Mouse (Mus musculus): ENCODE data around the gene Vps13d. TPM values are rescaled to one million over a fixed set of nuclear protein-coding genes. Genes with fewer than 3 reads are reported as not detected.

Vps13d gene
- polyA plus RNA-seq, 1 experiment: 71.8 TPM

DNA sequence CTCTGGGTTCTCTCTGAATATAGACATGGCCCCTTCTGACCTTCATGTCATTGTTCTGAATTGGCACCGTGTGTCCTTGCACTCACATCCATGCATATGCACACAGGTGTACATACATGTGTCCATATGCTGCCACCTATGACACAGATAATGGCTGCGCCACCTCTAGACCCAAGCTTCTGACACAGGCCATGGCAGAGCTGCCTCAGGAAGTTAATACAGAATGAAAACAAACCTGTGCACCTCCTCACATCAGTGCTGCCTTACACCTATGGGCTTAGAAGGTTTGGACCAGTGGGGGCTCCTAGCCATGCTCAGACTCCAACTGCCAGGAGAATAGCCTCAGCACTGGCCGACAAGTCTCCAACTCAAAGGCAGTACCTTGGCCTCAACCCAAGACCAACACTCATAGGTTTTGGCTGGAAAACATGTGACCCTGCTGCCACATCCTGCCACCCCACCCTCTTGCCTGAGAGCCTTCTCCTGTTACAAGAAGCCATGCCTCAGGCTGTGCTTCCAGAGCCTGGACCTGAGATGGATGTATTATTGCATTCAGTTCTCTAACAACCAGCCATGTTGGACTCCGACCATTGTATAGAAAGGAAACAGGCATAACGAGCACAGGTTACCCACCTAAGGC is 34.8 kb upstream of the Vps13d start:
- 80% methylated on average over 5 of the region's 5 CpGs for WGBS
- H3K27ac ChIP-seq (ENCODE audit: insufficient read depth, low read depth, low read length): no peak overlapping the region
- H3K4me1 ChIP-seq (ENCODE audit: control insufficient read depth, insufficient read depth, low read length): no peaks in the 10 kb centered on the region
- no peak overlapping the region for H3K4me3 ChIP-seq (ENCODE audit: insufficient read depth, low read depth, low read length)
- TF ChIP-seq POLR2A (IDR thresholded peaks at IDR 0.05; ENCODE audit: insufficient read depth, low read depth, low read length) (no peak), CTCF (IDR thresholded peaks at IDR 0.05; ENCODE audit: insufficient read depth, low read depth, low read length) (no peak)

GRCm38 (mm10) chr4:145229051-145229450 is 34.2 kb upstream of the Vps13d start:
- no peaks in the 10 kb centered on the region for H3K4me1 ChIP-seq (ENCODE audit: control insufficient read depth, insufficient read depth, low read length)
- H3K27ac ChIP-seq (ENCODE audit: insufficient read depth, low read depth, low read length): no peak overlapping the region
- no peak overlapping the region for H3K4me3 ChIP-seq (ENCODE audit: insufficient read depth, low read depth, low read length)
- WGBS: 93% methylated on average over 6 of the region's 6 CpGs
- TF ChIP-seq CTCF (IDR thresholded peaks at IDR 0.05; ENCODE audit: insufficient read depth, low read depth, low read length): no peak
- TF ChIP-seq POLR2A (IDR thresholded peaks at IDR 0.05; ENCODE audit: insufficient read depth, low read depth, low read length): no peak

GRCm38 (mm10) chr4:145224613-145225012 is 29.8 kb upstream of the Vps13d start:
- no peak overlapping the region for H3K27ac ChIP-seq (ENCODE audit: insufficient read depth, low read depth, low read length)
- H3K4me3 ChIP-seq (ENCODE audit: insufficient read depth, low read depth, low read length): no peak overlapping the region
- TF ChIP-seq CTCF (IDR thresholded peaks at IDR 0.05; ENCODE audit: insufficient read depth, low read depth, low read length) (no peak), POLR2A (IDR thresholded peaks at IDR 0.05; ENCODE audit: insufficient read depth, low read depth, low read length) (no peak)
- peaks cover 8% of the 10 kb centered on the region for H3K4me1 ChIP-seq (ENCODE audit: control insufficient read depth, insufficient read depth, low read length)
- 95% methylated on average over 4 of the region's 4 CpGs for WGBS

GRCm38 (mm10) chr4:145222064-145222463 is 27.3 kb upstream of the Vps13d start:
- Histone ChIP-seq H3K4me1 (ENCODE audit: control insufficient read depth, insufficient read depth, low read length) (peaks cover 8% of the 10 kb centered on the region), H3K4me3 (ENCODE audit: insufficient read depth, low read depth, low read length) (no peak overlapping the region), H3K27ac (ENCODE audit: insufficient read depth, low read depth, low read length) (no peak overlapping the region)
- TF ChIP-seq CTCF (IDR thresholded peaks at IDR 0.05; ENCODE audit: insufficient read depth, low read depth, low read length): no peak
- no peak for TF ChIP-seq POLR2A (IDR thresholded peaks at IDR 0.05; ENCODE audit: insufficient read depth, low read depth, low read length)
- WGBS: 60% methylated on average over 8 of the region's 8 CpGs

- Histone ChIP-seq H3K4me3 (ENCODE audit: insufficient read depth, low read depth, low read length) (no peak overlapping the region), H3K27ac (ENCODE audit: insufficient read depth, low read depth, low read length) (no peak overlapping the region), H3K4me1 (ENCODE audit: control insufficient read depth, insufficient read depth, low read length) (peaks cover 8% of the 10 kb centered on the region)
- WGBS: 78% methylated on average over 2 of the region's 2 CpGs
- TF ChIP-seq CTCF (IDR thresholded peaks at IDR 0.05; ENCODE audit: insufficient read depth, low read depth, low read length): no peak
- TF ChIP-seq POLR2A (IDR thresholded peaks at IDR 0.05; ENCODE audit: insufficient read depth, low read depth, low read length): no peak
These were observed 26.6 kb upstream of the Vps13d start for GRCm38 (mm10) chr4:145221379-145221778.

DNA sequence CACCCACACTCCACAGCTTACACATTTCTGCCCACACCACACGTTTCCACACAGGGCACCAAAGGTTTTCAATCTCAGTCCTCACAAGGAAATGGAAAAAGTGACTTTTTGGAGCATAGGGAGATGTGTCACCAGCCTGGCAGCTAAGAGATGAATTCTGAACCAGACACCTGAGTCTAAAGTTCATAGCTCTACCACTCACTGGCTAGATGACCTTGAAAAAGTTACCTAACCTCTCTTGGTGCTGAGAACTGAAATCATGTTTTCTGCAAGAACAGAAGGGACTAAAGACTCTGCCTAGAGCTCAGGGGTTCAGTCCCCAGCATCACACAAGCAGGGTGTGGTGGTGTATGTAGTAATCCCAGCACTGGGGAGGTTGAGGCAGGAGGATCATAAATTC is 25.2 kb upstream of the Vps13d start:
- peaks cover 8% of the 10 kb centered on the region for H3K4me1 ChIP-seq (ENCODE audit: control insufficient read depth, insufficient read depth, low read length)
- H3K27ac ChIP-seq (ENCODE audit: insufficient read depth, low read depth, low read length): no peak overlapping the region
- TF ChIP-seq CTCF (IDR thresholded peaks at IDR 0.05; ENCODE audit: insufficient read depth, low read depth, low read length) (no peak), POLR2A (IDR thresholded peaks at IDR 0.05; ENCODE audit: insufficient read depth, low read depth, low read length) (no peak)
- H3K4me3 ChIP-seq (ENCODE audit: insufficient read depth, low read depth, low read length): no peak overlapping the region
- WGBS: 80% methylated on average over 1 of the region's 1 CpGs

- no peak for TF ChIP-seq CTCF (IDR thresholded peaks at IDR 0.05; ENCODE audit: insufficient read depth, low read depth, low read length)
- TF ChIP-seq POLR2A (IDR thresholded peaks at IDR 0.05; ENCODE audit: insufficient read depth, low read depth, low read length): no peak
- WGBS: 67% methylated on average over 15 of the region's 15 CpGs
- no peak overlapping the region for H3K4me3 ChIP-seq (ENCODE audit: insufficient read depth, low read depth, low read length)
- peaks cover 10% of the 10 kb centered on the region for H3K4me1 ChIP-seq (ENCODE audit: control insufficient read depth, insufficient read depth, low read length)
- no peak overlapping the region for H3K27ac ChIP-seq (ENCODE audit: insufficient read depth, low read depth, low read length)
These were observed 24.6 kb upstream of the Vps13d start for GRCm38 (mm10) chr4:145219240-145219985.

GRCm38 (mm10) chr4:145217837-145218236 is 23.0 kb upstream of the Vps13d start:
- TF ChIP-seq POLR2A (IDR thresholded peaks at IDR 0.05; ENCODE audit: insufficient read depth, low read depth, low read length) (no peak), CTCF (IDR thresholded peaks at IDR 0.05; ENCODE audit: insufficient read depth, low read depth, low read length) (no peak)
- Histone ChIP-seq H3K4me1 (ENCODE audit: control insufficient read depth, insufficient read depth, low read length) (peaks cover 10% of the 10 kb centered on the region), H3K4me3 (ENCODE audit: insufficient read depth, low read depth, low read length) (no peak overlapping the region), H3K27ac (ENCODE audit: insufficient read depth, low read depth, low read length) (no peak overlapping the region)
- WGBS: 71% methylated on average over 5 of the region's 5 CpGs

- 84% methylated on average over 6 of the region's 6 CpGs for WGBS
- Histone ChIP-seq H3K4me1 (ENCODE audit: control insufficient read depth, insufficient read depth, low read length) (peaks cover 6% of the 10 kb centered on the region), H3K27ac (ENCODE audit: insufficient read depth, low read depth, low read length) (no peak overlapping the region), H3K4me3 (ENCODE audit: insufficient read depth, low read depth, low read length) (no peak overlapping the region)
- TF ChIP-seq POLR2A (IDR thresholded peaks at IDR 0.05; ENCODE audit: insufficient read depth, low read depth, low read length): no peak
- no peak for TF ChIP-seq CTCF (IDR thresholded peaks at IDR 0.05; ENCODE audit: insufficient read depth, low read depth, low read length)
These were observed 22.2 kb upstream of the Vps13d start for GRCm38 (mm10) chr4:145217046-145217445.
